Mouse (Mus musculus): Measurements from ENCODE around the gene Igsf10.

DNA sequence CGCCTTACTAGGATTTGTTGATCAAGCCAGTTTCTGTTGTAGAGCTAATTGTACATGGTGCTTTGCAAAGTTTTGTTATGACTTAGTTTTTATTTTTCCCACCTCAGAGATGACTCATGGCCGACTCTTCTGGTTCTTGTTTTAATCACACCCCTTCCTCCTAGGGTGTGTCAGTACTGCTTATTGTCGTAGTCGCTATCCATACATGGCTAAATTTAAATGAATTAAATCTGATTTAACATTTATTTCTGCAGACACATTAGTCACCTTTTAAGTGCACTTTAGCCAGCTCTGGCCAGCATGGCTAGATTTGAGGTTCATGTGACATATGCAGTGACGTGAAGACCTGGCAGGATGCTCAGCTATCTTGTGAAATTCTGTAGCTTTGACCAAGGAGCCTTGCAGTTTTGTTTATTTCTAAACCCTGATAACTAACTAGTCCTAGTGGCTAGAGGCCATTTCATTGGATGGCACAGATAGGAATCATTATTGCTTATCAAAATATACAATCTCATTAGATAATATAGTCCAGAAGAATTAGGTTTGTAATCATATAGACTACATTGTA lies 47.5 kb downstream of the Igsf10 start:
- TF ChIP-seq CTCF (IDR thresholded peaks at IDR 0.05) (no peak), POLR2A (IDR thresholded peaks at IDR 0.05; ENCODE audit: insufficient read depth, low read depth, low read length) (no peak), EP300 (IDR thresholded peaks at IDR 0.05; ENCODE audit: insufficient read depth, low read depth, low read length) (no peak)
